Mouse (Mus musculus) intestine, embryonic 14.5 days (tissue): ENCODE measurements at regions not wholly inside any gene's neighbourhood (a gene's known extent, or its start where the extent isn't known, plus 50 kb on each side); places are given as distances from the start of the nearest gene placed in this dataset.

Experiments
- ATAC-seq: fragments of 200-750 bp; cut with Nextera tagmentation; replicated peaks from 2 replicates; pipeline ENCODE4 v1.8.0; 2017; ENCODE audit warnings: low read depth, moderate number of reproducible peaks, moderate TSS enrichment, moderate library complexity; ENCODE audit not compliant: low FRiP score, low TSS enrichment
- DNase-seq: peaks from one replicate; pipeline ENCODE4 v3.0.0-alpha.2; 2018; ENCODE audit warnings: low spot score
- H3K27ac ChIP-seq: fragments of 300-500 bp; sonication (generic); 2 replicates; pipeline ENCODE4 v1.5.1; 2014; ENCODE audit warnings: low read depth, mild to moderate bottlenecking, control low read depth
- H3K27me3 ChIP-seq: fragments of 300-500 bp; sonication (generic); replicated peaks from 2 replicates; pipeline ENCODE4 v1.6.1; 2014; ENCODE audit warnings: low read length, control low read depth; ENCODE audit not compliant: control insufficient read depth, insufficient read depth
- H3K36me3 ChIP-seq: fragments of 300-500 bp; sonication (generic); 2 replicates; pipeline ENCODE4 v1.6.1; 2014; ENCODE audit warnings: low read length, control low read depth; ENCODE audit not compliant: control insufficient read depth, insufficient read depth
- H3K4me1 ChIP-seq: fragments of 300-500 bp; sonication (generic); replicated peaks from 2 replicates; pipeline ENCODE4 v1.6.1; 2014; ENCODE audit warnings: low read length, control low read depth, mixed read lengths; ENCODE audit not compliant: control insufficient read depth, insufficient read depth
- H3K4me2 ChIP-seq: fragments of 300-500 bp; sonication (generic); 2 replicates; pipeline ENCODE4 v1.6.1; 2014; ENCODE audit warnings: low read length
- H3K4me3 ChIP-seq: fragments of 300-500 bp; sonication (generic); 2 replicates; pipeline ENCODE4 v1.5.1; 2014; ENCODE audit warnings: low read depth, low read length, control low read depth, mixed read lengths
- H3K9ac ChIP-seq: fragments of 300-500 bp; sonication (generic); 2 replicates; pipeline ENCODE4 v1.6.1; 2014; ENCODE audit warnings: mild to moderate bottlenecking, low read length
- H3K9me3 ChIP-seq: fragments of 300-500 bp; sonication (generic); 2 replicates; pipeline ENCODE4 v1.6.1; 2016; ENCODE audit warnings: low read length, control low read depth; ENCODE audit not compliant: control insufficient read depth
- WGBS: fragments of 180-500 bp; shearing (Covaris S2); extraction: QIAGEN DNeasy Blood & Tissue Kit; methylation state at CpG from one replicate; pipeline ENCODE4 v1.1.7; 2014; 5-methylcytosine and 5-hydroxymethylcytosine counted together

GRCm38 (mm10) chr12:77633981-77634650, 396.2 kb downstream of the Fut8 start:
- Histone ChIP-seq H3K4me2 (no peak overlapping the region), H3K36me3 (no peaks in the 10 kb centered on the region), H3K4me3 (no peak overlapping the region), H3K9ac (no peak overlapping the region), H3K4me1 (no peaks in the 10 kb centered on the region), H3K9me3 (no peaks in the 10 kb centered on the region), H3K27ac (no peak overlapping the region), H3K27me3 (no peaks in the 10 kb centered on the region)
- WGBS = 28% methylated on average over 10 of the region's 10 CpGs
- no peak for DNase-seq
- ATAC-seq = no peak

GRCm38 (mm10) chr12:77638266-77638665, 400.3 kb downstream of the Fut8 start:
- ATAC-seq = no peak
- H3K4me2 ChIP-seq = no peak overlapping the region
- H3K4me3 ChIP-seq = no peak overlapping the region
- H3K9ac ChIP-seq = no peak overlapping the region
- no peak for DNase-seq
- no peaks in the 10 kb centered on the region for H3K27me3 ChIP-seq
- no peaks in the 10 kb centered on the region for H3K36me3 ChIP-seq
- no peak overlapping the region for H3K27ac ChIP-seq
- H3K4me1 ChIP-seq = no peaks in the 10 kb centered on the region
- no peaks in the 10 kb centered on the region for H3K9me3 ChIP-seq
- 48% methylated on average over 7 of the region's 7 CpGs for WGBS

GRCm38 (mm10) chr12:77642336-77642735, 404.4 kb downstream of the Fut8 start:
- H3K27ac ChIP-seq = no peak overlapping the region
- no peak overlapping the region for H3K4me2 ChIP-seq
- H3K27me3 ChIP-seq = no peaks in the 10 kb centered on the region
- no peak overlapping the region for H3K9ac ChIP-seq
- ATAC-seq (no peak), DNase-seq (no peak)
- 71% methylated on average over 4 of the region's 4 CpGs for WGBS
- H3K9me3 ChIP-seq = no peaks in the 10 kb centered on the region
- no peaks in the 10 kb centered on the region for H3K36me3 ChIP-seq
- H3K4me3 ChIP-seq = no peak overlapping the region
- no peaks in the 10 kb centered on the region for H3K4me1 ChIP-seq

- H3K4me1 ChIP-seq = no peaks in the 10 kb centered on the region
- no peak overlapping the region for H3K27ac ChIP-seq
- no peaks in the 10 kb centered on the region for H3K36me3 ChIP-seq
- 62% methylated on average over 3 of the region's 3 CpGs for WGBS
- no peak overlapping the region for H3K4me2 ChIP-seq
- DNase-seq (no peak), ATAC-seq (no peak)
- H3K4me3 ChIP-seq = no peak overlapping the region
- no peaks in the 10 kb centered on the region for H3K9me3 ChIP-seq
- no peak overlapping the region for H3K9ac ChIP-seq
- no peaks in the 10 kb centered on the region for H3K27me3 ChIP-seq
These were observed 409.9 kb downstream of the Fut8 start for GRCm38 (mm10) chr12:77647841-77648240.

- H3K9ac ChIP-seq = no peak overlapping the region
- H3K4me1 ChIP-seq = no peaks in the 10 kb centered on the region
- no peak overlapping the region for H3K27ac ChIP-seq
- H3K36me3 ChIP-seq = no peaks in the 10 kb centered on the region
- no peaks in the 10 kb centered on the region for H3K9me3 ChIP-seq
- ATAC-seq (no peak), DNase-seq (no peak)
- H3K4me3 ChIP-seq = no peak overlapping the region
- H3K4me2 ChIP-seq = no peak overlapping the region
- WGBS = 58% methylated on average over 3 of the region's 3 CpGs
- no peaks in the 10 kb centered on the region for H3K27me3 ChIP-seq
These were observed 416.4 kb downstream of the Fut8 start for GRCm38 (mm10) chr12:77654282-77654681.

GRCm38 (mm10) chr12:77657060-77657459, 419.1 kb downstream of the Fut8 start:
- Histone ChIP-seq H3K4me1 (no peaks in the 10 kb centered on the region), H3K9ac (no peak overlapping the region), H3K36me3 (no peaks in the 10 kb centered on the region), H3K4me2 (no peak overlapping the region), H3K4me3 (no peak overlapping the region), H3K9me3 (no peaks in the 10 kb centered on the region), H3K27ac (no peak overlapping the region), H3K27me3 (no peaks in the 10 kb centered on the region)
- DNase-seq (no peak), ATAC-seq (no peak)
- WGBS = 61% methylated on average over 5 of the region's 5 CpGs

GRCm38 (mm10) chr12:77657878-77658277, 420.0 kb downstream of the Fut8 start:
- DNase-seq = no peak

GRCm38 (mm10) chr12:77663180-77663579, 425.3 kb downstream of the Fut8 start:
- ATAC-seq (no peak), DNase-seq (no peak)
- Histone ChIP-seq H3K4me1 (no peaks in the 10 kb centered on the region), H3K9ac (no peak overlapping the region), H3K36me3 (no peaks in the 10 kb centered on the region), H3K4me3 (no peak overlapping the region), H3K9me3 (no peaks in the 10 kb centered on the region), H3K27ac (no peak overlapping the region), H3K27me3 (no peaks in the 10 kb centered on the region), H3K4me2 (no peak overlapping the region)
- 71% methylated on average over 3 of the region's 3 CpGs for WGBS

More at GRCm38 (mm10) chr12:77657878-77658277, 420.0 kb downstream of the Fut8 start:
- Histone ChIP-seq H3K4me2 (no peak overlapping the region), H3K9ac (no peak overlapping the region), H3K36me3 (no peaks in the 10 kb centered on the region), H3K9me3 (no peaks in the 10 kb centered on the region), H3K4me1 (no peaks in the 10 kb centered on the region), H3K27ac (no peak overlapping the region), H3K27me3 (no peaks in the 10 kb centered on the region), H3K4me3 (no peak overlapping the region)
- 43% methylated on average over 3 of the region's 3 CpGs for WGBS
- ATAC-seq = no peak

- no peak overlapping the region for H3K27ac ChIP-seq
- H3K4me1 ChIP-seq = no peaks in the 10 kb centered on the region
- no peaks in the 10 kb centered on the region for H3K9me3 ChIP-seq
- H3K27me3 ChIP-seq = no peaks in the 10 kb centered on the region
- WGBS = 64% methylated on average over 7 of the region's 7 CpGs
- no peak overlapping the region for H3K4me3 ChIP-seq
- H3K9ac ChIP-seq = no peak overlapping the region
- no peaks in the 10 kb centered on the region for H3K36me3 ChIP-seq
- ATAC-seq (no peak), DNase-seq (no peak)
- no peak overlapping the region for H3K4me2 ChIP-seq
These were observed 425.9 kb downstream of the Fut8 start for GRCm38 (mm10) chr12:77663665-77664374.
